Mouse (Mus musculus): ENCODE measurements around the gene Lemd1. TPM values are rescaled to one million over a fixed set of nuclear protein-coding genes. Genes with fewer than 3 reads are reported as not detected.
"Not testable (repeated sequence)": the region's sequence is repeated elsewhere in the genome, so short reads cannot be mapped to it uniquely, and the experiment has no call there.

Lemd1 gene
- polyA plus RNA-seq, 1 experiment from 2014 or later = 1.8 TPM

DNA sequence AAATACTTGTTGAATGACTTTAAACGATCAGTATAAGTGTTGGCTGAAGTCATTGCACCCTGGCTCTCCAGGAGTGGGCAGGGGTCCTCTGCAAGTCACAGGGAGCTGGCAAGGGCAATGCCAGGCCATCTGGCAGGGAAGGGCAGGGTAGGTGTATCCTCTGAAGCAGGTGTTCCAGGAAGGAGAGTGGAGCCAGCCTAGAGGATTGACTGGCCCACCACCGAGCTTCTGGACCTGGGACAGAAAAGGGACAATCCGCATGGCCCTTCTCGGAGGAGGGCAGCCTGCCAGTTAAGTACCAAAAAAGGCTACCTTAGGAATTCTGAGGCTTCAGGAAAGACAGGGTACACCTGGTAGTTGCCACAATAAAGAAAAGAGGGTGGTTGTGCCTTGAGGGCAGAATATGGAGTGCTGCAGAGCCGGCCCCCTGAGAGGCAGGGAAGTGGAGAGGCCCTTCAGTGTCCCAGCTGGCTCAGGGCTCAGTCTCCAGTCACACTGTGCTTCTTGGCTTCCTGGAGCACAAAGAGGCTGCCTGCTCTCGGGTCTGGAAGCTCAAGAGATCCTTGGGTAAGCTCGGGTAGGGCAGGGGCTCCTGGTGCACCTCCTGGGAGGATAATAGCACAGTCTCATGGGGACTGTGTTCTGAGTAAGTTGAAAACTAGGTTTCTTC lies 29.9 kb upstream of the Lemd1 start:
- Histone ChIP-seq H3K9ac (ENCODE audit: low read length) (no peak overlapping the region), H3K4me3 (ENCODE audit: low read length) (no peak overlapping the region), H3K4me1 (replicated peaks; ENCODE audit: control insufficient read depth, insufficient read depth, low read length) (peaks cover 13% of the 10 kb centered on the region), H3K9me3 (ENCODE audit: control insufficient read depth, low read length) (peaks cover 2% of the 10 kb centered on the region; the same call in 1 of the 2 replicates), H3K27ac (ENCODE audit: low read length) (peak overlapping the region; percentile 27), H3K36me3 (ENCODE audit: control insufficient read depth, insufficient read depth, low read length) (no peaks in the 10 kb centered on the region), H3K27me3 (ENCODE audit: control insufficient read depth, insufficient read depth, low read depth, low read length) (0 out of 2 replicates have a peak, but pooled peaks cover 2% of the 10 kb centered on the region), H3K4me2 (ENCODE audit: low read depth, low read length) (no peak overlapping the region)
- 33% methylated on average over 7 of the region's 7 CpGs for WGBS
- ATAC-seq (ENCODE audit: low read depth) = peak; percentile 80

DNA sequence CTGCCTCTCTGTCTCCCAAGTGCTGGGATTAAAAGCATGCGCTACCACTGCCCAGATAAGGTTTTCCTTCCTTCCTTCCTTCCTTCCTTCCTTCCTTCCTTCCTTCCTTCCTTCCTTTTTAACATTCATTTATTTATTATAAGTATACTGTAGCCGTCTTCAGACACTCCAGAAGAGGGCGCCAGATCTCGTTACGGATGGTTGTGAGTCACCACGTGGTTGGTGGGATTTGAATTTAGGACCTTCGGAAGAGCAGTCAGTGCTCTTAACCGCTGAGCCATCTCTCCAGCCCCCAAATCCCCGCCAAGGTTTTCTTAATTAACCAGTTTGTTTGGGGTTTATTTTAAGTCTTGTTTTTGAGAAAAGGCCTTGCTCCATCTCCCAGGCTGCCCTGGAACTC lies 28.6 kb upstream of the Lemd1 start:
- not testable (repeated sequence) for H3K27ac ChIP-seq (ENCODE audit: low read length); H3K27me3 ChIP-seq (ENCODE audit: control insufficient read depth, insufficient read depth, low read depth, low read length); H3K4me3 ChIP-seq (ENCODE audit: low read length); H3K9me3 ChIP-seq (ENCODE audit: control insufficient read depth, low read length); H3K9ac ChIP-seq (ENCODE audit: low read length); H3K4me2 ChIP-seq (ENCODE audit: low read depth, low read length); ATAC-seq (ENCODE audit: low read depth); H3K36me3 ChIP-seq (ENCODE audit: control insufficient read depth, insufficient read depth, low read length)
- 57% methylated on average over 9 of the region's 9 CpGs for WGBS
- H3K4me1 ChIP-seq (replicated peaks; ENCODE audit: control insufficient read depth, insufficient read depth, low read length) = peaks cover 11% of the 10 kb centered on the region

DNA sequence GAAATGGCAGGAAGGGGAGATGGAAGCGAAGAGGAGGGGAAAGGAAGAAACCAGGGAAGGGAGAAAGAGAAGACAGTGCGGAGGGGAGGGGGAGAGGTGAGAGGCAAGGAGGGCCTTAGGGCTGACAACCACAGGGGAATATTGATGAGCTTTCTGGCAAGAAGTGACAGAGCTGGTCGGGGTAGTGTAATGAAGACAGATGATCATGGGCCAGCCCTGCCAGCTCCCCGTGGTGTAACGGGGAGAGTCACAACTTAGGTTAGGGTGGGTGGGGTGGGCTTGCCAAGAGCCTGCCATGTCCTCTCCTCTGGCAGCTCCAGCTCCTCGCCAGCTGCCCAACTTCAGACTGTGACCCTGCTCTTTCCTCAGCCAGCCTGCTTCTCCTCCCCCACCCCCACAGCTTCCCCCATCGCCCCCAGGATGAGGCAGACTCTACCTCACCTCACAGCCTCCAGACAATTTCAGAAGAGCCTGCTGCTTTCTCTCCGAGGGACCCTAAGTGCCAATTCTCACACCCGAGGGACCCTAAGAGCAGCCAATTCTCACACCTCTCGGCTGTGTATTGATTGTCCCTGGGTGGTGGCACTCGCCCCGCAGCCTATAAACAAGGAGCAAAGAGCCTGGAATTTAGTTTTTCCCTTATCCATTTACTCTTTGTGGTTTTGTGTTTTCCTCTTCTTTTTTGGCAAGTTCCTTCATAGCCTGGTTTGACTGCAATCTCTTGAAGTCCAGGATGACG lies 26.3 kb upstream of the Lemd1 start:
- WGBS = 21% methylated on average over 13 of the region's 13 CpGs
- ATAC-seq (ENCODE audit: low read depth) = no peak

DNA sequence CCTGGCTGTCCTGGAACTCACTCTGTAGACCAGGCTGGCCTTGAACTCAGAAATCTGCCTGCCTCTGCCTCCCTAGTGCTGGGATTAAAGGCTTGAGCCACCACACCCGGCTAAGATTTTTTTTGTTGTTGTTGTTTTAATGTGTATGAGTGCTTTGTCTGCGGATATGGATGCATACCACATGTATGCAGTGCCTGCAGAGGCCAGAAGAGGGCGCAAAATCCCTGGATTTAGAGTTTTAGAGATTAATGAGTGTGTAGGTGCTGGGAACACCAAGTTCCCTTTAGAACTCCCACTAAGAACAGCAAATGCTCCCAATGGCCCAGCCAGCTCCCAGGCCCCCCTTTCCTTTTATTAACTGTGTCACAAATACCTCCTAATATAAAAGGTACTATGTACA lies 25.4 kb upstream of the Lemd1 start:
- Histone ChIP-seq H3K36me3 (ENCODE audit: control insufficient read depth, insufficient read depth, low read length) (no peaks in the 10 kb centered on the region), H3K27me3 (ENCODE audit: control insufficient read depth, insufficient read depth, low read depth, low read length) (no peaks in the 10 kb centered on the region), H3K9me3 (ENCODE audit: control insufficient read depth, low read length) (peaks cover 2% of the 10 kb centered on the region; the same call in 1 of the 2 replicates), H3K27ac (ENCODE audit: low read length) (no peak overlapping the region), H3K4me3 (ENCODE audit: low read length) (no peak overlapping the region), H3K4me1 (replicated peaks; ENCODE audit: control insufficient read depth, insufficient read depth, low read length) (peaks cover 13% of the 10 kb centered on the region; the same call in 1 of the 2 replicates), H3K4me2 (ENCODE audit: low read depth, low read length) (no peak overlapping the region), H3K9ac (ENCODE audit: low read length) (no peak overlapping the region)
- WGBS = 57% methylated on average over 3 of the region's 3 CpGs
- no peak for ATAC-seq (ENCODE audit: low read depth)

More for the DNA sequence above, 26.3 kb upstream of the Lemd1 start:
- H3K4me3 ChIP-seq (ENCODE audit: low read length) = no peak overlapping the region
- peaks cover 2% of the 10 kb centered on the region; the same call in 1 of the 2 replicates for H3K9me3 ChIP-seq (ENCODE audit: control insufficient read depth, low read length)
- H3K4me2 ChIP-seq (ENCODE audit: low read depth, low read length) = no peak overlapping the region
- H3K36me3 ChIP-seq (ENCODE audit: control insufficient read depth, insufficient read depth, low read length) = no peaks in the 10 kb centered on the region
- no peaks in the 10 kb centered on the region for H3K27me3 ChIP-seq (ENCODE audit: control insufficient read depth, insufficient read depth, low read depth, low read length)
- H3K4me1 ChIP-seq (replicated peaks; ENCODE audit: control insufficient read depth, insufficient read depth, low read length) = peaks cover 13% of the 10 kb centered on the region
- H3K27ac ChIP-seq (ENCODE audit: low read length) = no peak overlapping the region
- H3K9ac ChIP-seq (ENCODE audit: low read length) = no peak overlapping the region

DNA sequence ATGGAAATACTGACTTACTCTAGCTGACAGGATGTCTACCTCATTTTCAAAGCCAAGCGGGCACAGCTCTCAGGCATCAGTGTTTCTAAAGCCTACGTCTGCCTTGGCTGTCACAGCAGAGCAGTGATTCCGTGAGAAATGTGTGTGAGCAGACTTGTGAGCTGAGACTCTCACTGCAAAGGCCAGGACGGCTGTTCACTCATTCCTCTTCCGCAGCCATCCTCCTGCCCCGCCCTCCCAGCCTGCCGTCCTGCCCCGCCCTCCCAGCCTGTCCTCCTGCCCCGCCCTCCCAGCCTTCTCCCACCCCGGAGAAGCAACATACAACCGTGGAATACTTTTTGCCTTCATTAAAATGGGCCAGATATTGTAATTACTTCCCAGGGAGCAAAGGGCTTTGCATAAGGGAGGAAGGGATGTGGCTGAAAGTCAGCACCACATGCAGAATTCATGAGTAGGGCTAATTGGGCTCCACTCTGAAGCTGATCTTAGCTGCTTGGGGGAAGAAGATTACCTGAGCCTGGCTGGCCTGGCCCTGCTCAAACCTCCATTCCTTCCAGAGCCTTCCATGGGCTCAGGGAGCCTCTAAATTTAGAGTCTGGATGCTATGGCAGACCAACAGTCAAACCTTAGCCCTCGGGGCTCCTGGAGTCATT lies 23.0 kb upstream of the Lemd1 start:
- no peaks in the 10 kb centered on the region for H3K27me3 ChIP-seq (ENCODE audit: control insufficient read depth, insufficient read depth, low read depth, low read length)
- no peak overlapping the region for H3K27ac ChIP-seq (ENCODE audit: low read length)
- peak overlapping the region; percentile 37; the same call in 1 of the 2 replicates for H3K9ac ChIP-seq (ENCODE audit: low read length)
- ATAC-seq (ENCODE audit: low read depth) = peak; percentile 71
- 0 out of 2 replicates have a peak, but pooled peaks cover 7% of the 10 kb centered on the region for H3K4me1 ChIP-seq (replicated peaks; ENCODE audit: control insufficient read depth, insufficient read depth, low read length)
- peak overlapping the region; percentile 20 for H3K4me3 ChIP-seq (ENCODE audit: low read length)
- no peaks in the 10 kb centered on the region for H3K36me3 ChIP-seq (ENCODE audit: control insufficient read depth, insufficient read depth, low read length)
- 6% methylated on average over 12 of the region's 12 CpGs for WGBS
- H3K4me2 ChIP-seq (ENCODE audit: low read depth, low read length) = peak overlapping the region; percentile 50
- H3K9me3 ChIP-seq (ENCODE audit: control insufficient read depth, low read length) = peaks cover 2% of the 10 kb centered on the region; the same call in 1 of the 2 replicates

DNA sequence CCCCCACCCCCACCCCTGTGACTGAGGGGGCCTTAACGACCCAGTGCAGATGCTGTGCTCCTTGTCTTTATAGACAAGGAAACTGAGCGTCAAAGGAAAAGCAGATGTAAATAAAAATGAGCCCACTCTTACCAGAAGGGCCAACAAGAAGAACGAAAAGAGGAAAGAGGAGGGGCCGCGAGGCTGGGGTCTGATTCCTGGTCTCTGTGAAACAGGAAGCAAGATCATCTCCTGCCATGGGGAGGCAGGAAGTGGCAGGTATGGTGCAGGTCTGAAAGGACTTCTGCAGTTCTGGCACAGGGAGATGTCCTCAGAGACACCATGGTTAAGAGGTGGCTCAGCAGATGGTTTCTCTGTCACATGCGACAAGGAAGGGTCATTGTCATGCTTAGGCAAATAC lies 20.5 kb upstream of the Lemd1 start:
- Histone ChIP-seq H3K4me1 (replicated peaks; ENCODE audit: control insufficient read depth, insufficient read depth, low read length) (0 out of 2 replicates have a peak, but pooled peaks cover 7% of the 10 kb centered on the region), H3K9me3 (ENCODE audit: control insufficient read depth, low read length) (peaks cover 2% of the 10 kb centered on the region; the same call in 1 of the 2 replicates), H3K4me3 (ENCODE audit: low read length) (no peak overlapping the region), H3K9ac (ENCODE audit: low read length) (no peak overlapping the region), H3K4me2 (ENCODE audit: low read depth, low read length) (no peak overlapping the region), H3K27ac (ENCODE audit: low read length) (no peak overlapping the region), H3K27me3 (ENCODE audit: control insufficient read depth, insufficient read depth, low read depth, low read length) (no peaks in the 10 kb centered on the region), H3K36me3 (ENCODE audit: control insufficient read depth, insufficient read depth, low read length) (no peaks in the 10 kb centered on the region)
- ATAC-seq (ENCODE audit: low read depth) = no peak
- 27% methylated on average over 6 of the region's 6 CpGs for WGBS

DNA sequence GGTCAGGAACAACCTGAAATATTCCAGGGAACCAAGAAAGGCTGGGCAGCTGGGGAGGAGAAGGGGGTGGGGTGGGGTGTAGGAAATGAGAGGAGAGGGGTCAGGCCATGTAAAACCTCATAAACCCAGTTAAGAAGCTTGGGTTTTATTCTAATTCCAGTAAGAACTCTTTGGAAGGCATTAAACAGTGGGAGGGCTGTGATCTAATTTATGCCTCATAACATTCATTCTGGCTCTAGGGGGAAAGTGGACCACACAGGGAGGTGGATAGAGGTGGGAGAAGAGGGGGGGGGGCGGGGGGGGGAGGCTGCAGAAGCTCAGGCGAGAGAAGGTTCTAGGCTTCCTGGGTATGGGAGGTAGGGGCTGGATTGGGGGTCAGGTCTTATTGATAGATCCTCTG lies 19.6 kb upstream of the Lemd1 start:
- no peak overlapping the region for H3K27ac ChIP-seq (ENCODE audit: low read length)
- H3K36me3 ChIP-seq (ENCODE audit: control insufficient read depth, insufficient read depth, low read length) = no peaks in the 10 kb centered on the region
- H3K9me3 ChIP-seq (ENCODE audit: control insufficient read depth, low read length) = no peaks in the 10 kb centered on the region
- H3K27me3 ChIP-seq (ENCODE audit: control insufficient read depth, insufficient read depth, low read depth, low read length) = no peaks in the 10 kb centered on the region
- H3K4me3 ChIP-seq (ENCODE audit: low read length) = no peak overlapping the region
- no peak overlapping the region for H3K9ac ChIP-seq (ENCODE audit: low read length)
- no peak for ATAC-seq (ENCODE audit: low read depth)
- WGBS = 20% methylated on average over 1 of the region's 2 CpGs
- H3K4me2 ChIP-seq (ENCODE audit: low read depth, low read length) = no peak overlapping the region
- H3K4me1 ChIP-seq (replicated peaks; ENCODE audit: control insufficient read depth, insufficient read depth, low read length) = 0 out of 2 replicates have a peak, but pooled peaks cover 7% of the 10 kb centered on the region

DNA sequence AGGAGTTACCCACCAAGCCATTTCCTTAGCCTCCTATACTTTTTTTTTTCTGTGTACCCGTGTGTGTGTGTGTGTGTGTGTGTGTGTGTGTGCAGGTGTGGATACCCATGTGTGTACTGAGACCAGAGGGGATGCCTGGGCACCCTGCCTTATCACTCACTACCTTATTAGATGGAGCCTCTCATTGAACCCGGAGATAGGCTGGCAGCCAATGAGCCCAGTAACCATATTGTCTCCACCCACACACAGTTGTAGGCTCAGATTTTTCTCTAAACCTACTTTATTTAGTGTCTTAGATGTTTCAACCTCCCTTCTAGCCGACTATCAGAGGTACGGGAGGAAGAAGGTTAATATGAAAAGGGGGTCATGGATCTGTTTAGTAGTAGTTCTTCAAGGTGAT lies 4.9 kb upstream of the Lemd1 start:
- Histone ChIP-seq H3K4me3 (ENCODE audit: low read length) (no peak overlapping the region), H3K4me2 (ENCODE audit: low read depth, low read length) (no peak overlapping the region), H3K27ac (ENCODE audit: low read length) (no peak overlapping the region), H3K4me1 (replicated peaks; ENCODE audit: control insufficient read depth, insufficient read depth, low read length) (peaks cover 10% of the 10 kb centered on the region; the same call in 1 of the 2 replicates), H3K9me3 (ENCODE audit: control insufficient read depth, low read length) (no peaks in the 10 kb centered on the region), H3K27me3 (ENCODE audit: control insufficient read depth, insufficient read depth, low read depth, low read length) (peaks cover 32% of the 10 kb centered on the region), H3K9ac (ENCODE audit: low read length) (no peak overlapping the region), H3K36me3 (ENCODE audit: control insufficient read depth, insufficient read depth, low read length) (no peaks in the 10 kb centered on the region)
- WGBS = 80% methylated on average over 4 of the region's 4 CpGs
- no peak for ATAC-seq (ENCODE audit: low read depth)
